Mouse (Mus musculus): ENCODE data around the gene Iffo2.

The Iffo2 gene

DNA sequence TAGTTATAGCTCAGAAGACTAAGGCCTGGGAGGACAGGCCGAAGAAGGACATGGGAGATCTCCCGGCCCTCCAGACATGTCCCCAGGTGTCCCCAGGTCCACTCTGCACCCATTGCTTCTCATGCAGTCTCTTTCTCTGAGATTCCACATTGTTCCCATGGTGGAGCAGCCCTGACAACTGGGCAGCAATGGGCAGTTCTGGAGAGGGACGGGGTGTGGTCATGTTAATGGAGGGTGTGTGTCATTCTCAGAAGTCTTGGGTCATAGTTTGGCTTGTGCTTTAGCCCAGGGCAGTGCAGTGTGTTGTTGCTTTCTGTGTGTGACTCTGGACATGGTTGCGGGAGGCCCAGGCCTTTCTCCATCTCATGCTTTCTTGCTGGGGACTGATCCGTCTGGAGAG is 76.4 kb downstream of the Iffo2 start:
- DNase-seq (ENCODE audit: low spot score in 2 of 2), result no peak

DNA sequence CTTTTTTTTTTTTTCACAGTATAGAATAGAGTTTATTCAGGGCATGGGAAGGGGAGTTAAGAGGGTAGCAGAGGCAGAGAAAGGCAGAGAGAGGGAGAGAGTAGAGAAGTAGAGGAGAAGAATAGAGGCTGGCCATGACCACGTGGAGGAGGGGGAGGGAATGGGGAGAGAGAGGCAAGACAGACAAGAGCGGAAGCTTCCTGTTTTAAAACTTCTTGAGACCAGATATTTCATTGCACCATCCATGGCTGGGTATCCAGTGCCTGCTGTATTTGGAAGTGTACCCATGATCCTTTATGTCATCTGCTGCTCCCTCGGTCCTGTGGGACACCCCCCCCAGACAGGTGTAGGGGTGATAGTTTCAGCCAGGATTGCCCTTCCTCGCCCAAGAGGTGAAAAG is 78.6 kb downstream of the Iffo2 start:
- no peak for DNase-seq (ENCODE audit: low spot score in 2 of 2)

DNA sequence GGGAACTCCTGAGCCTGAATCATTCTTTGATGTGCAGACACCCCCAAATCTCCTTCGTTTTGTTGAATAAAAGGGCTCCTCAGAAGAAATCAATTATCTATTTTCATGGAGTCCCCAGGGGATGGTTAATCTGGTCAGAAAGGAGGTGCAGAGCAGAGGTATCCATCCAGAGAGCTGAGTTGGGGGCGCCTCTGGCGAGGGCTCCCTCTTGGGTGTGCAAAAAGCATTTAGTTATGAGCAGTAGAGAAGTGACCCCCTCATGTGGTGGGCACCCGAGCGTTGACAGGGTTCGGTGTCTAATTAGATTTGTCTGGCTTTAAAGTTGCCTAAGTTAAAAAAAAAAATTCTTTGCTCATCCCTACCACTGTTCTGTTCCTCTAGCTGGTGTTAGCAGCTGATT is 80.6 kb downstream of the Iffo2 start:
- no peak for DNase-seq (ENCODE audit: low spot score in 2 of 2)

GRCm38 (mm10) chr4:139611542-139611953 is 81.2 kb downstream of the Iffo2 start:
- DNase-seq (ENCODE audit: low spot score in 2 of 2), result peak; percentile 69 to 79

DNA sequence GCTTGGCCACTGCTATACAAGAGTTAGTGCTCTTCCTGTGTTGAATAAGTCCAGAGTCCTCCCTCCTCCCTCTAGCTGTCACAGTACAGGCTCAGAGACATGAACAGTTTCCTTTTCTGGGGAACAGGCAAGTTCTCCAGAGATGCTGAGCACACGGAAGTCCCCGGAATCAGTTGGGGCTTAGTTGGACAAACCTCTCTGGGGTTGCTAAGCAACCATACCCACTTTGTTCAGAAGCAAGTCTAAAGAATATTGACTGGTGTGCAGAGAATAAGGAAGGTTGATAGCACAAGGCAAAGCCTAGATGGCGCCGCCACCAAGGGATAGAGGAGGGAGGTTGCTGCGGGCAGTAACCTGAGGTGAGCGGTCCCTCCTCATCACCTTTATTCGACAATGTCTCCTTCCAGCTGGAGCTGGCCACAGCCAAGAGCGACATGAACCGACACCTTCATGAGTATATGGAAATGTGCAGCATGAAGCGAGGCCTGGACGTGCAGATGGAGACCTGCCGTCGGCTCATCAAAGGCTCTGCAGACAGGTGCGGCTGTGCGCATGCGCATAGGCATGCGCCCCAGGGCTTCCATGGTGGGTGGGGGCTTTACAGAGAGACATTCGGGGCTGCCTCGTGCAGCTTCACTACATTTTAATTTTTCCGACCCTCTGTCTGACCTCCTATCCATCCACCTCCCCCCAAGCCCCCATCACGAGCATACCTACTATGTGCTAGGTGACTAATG is 84.3 kb downstream of the Iffo2 start:
- no peak for DNase-seq (ENCODE audit: low spot score in 2 of 2)

DNA sequence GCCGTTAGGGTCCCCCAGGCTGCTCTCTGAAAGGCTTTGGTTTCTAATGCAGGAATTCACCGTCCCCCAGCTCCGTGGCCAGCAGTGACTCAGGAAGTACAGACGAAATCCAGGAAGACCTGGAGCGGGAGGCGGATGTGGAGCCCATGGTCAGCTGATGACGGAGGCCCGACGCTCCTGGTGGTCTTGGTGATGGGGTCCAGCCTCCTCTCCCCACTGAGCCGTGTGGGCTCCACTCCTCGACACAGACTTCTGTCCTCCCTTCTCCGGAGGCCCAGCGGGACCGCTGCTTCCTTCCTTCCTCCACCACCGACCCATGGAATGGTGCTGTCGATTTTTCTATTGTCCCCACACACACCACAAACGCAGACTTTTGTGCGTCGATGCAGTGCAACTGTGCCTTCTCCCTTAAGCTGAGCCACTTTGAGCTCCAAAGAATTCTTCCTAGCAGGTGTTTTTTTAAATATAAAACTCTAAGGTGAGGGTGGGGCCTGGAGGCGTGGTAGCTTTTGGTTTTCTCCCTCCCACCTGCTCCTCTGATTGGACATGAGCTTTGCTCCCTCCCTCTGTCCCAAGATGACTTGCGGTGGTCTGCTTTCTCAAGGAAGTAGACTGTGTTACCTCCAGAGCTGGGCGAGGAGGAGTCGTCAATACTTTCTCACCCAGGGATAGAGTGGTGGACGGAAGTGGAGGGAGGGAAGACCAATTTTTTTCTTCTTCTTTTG is 86.1 kb downstream of the Iffo2 start:
- DNase-seq (ENCODE audit: low spot score in 2 of 2), result peak; percentile 41 to 62

DNA sequence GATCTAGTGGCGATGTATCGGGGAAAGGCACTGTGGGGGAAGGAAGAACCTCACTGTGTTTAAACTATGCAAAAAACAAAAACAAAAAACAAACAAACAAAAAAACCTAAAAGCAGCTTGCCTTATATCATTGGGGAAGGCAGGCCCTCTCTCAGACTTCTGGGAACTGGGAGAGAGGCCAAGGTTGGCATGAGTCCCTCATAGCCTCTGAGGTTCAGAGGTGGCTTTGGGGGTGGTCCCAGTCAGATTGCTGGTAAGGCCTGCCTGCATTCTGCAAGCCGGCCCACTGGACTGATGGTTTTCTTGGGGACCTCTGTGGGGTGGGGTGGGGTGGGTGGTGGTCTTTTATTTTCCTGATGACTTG is 86.6 kb downstream of the Iffo2 start:
- no peak for DNase-seq (ENCODE audit: low spot score in 2 of 2)

- DNase-seq (ENCODE audit: low spot score in 2 of 2), result no peak
These were observed 89.4 kb downstream of the Iffo2 start for GRCm38 (mm10) chr4:139619765-139620164.

GRCm38 (mm10) chr4:139622373-139623282 is 92.3 kb downstream of the Iffo2 start, which contains the start of gene Aldh4a1:
TSS of gene Aldh4a1 (plus strand) at chr4:139622866.
- DNase-seq (ENCODE audit: low spot score in 2 of 2), result peak; percentile 77 to 89

DNA sequence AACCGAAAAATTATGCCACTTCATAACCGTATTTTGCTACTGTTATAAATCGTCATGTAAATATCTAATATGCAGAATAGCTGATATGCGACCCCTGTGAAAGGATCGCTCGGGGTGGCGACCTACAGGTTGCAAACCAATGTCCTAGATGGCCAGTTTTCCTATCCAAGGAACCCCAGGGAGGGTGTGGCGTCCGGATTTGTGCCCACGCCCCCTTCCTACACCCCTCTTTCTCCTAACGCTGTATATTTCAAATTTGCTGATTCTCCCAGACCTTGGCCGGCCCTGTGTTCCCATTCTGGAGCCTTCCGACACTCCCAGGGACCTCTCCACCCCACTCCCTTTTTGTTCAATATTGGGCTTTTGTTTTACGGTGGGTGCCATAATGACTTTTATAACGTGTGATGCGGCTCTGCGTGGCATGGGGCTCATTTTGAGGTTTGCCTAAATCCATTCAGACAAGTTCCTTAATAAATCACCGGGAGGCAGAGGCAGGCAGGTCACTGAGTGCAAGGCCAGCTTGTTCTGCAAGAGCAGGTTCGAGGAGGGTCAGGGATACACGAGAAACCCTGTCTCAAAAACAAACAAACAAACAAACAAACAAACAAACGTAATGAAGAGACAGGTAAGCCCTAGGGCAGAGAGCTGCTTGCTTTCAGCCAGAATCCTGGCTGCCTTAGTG is 93.2 kb downstream of the Iffo2 start:
- no peak for DNase-seq (ENCODE audit: low spot score in 2 of 2)

- no peak for DNase-seq (ENCODE audit: low spot score in 2 of 2)
These were observed 93.8 kb downstream of the Iffo2 start for GRCm38 (mm10) chr4:139624116-139624489.

DNA sequence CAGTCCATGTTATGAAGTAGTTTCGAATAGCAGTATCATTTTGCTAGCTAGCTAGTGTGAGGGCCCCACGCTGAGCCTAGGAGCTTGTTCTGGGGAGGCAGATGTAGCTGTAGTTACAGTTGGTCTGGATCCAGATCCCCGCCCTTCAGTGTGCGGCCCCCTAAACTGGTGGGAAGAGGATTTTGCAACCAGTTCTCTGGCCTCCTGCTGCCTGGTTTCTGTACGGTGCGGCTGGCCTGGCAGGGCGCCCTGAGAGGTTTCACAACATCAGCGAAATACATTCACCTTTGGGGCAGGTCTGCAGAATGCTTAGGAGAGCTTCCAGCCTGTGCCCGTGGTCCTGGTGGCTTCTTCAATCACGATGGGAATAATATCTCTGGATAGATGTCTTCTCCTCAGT is 94.4 kb downstream of the Iffo2 start:
- peak in 1 of 2 experiments; percentile 66 for DNase-seq (ENCODE audit: low spot score in 2 of 2)

- DNase-seq (ENCODE audit: low spot score in 2 of 2), result no peak
These were observed 97.0 kb downstream of the Iffo2 start for GRCm38 (mm10) chr4:139627361-139627760.

DNA sequence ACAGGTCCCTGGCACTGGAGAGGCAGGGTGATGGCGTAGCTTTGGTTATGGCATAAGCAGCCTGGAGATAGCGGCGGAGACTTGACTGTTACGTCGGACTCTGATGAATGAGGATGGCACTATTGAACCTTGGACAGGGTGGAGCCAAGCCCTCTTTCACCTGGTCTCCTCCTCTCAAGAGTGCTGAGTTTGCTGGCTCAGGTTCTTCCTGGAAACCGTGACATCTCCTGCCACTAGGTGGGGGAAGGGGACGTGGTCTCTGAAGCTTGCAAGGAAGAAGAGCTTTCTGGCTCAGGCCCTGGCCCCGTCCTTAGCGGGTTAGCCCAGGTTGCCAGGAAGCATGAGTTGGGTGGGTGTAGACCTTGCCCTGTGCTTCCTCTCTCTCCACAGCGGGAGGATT is 99.8 kb downstream of the Iffo2 start:
- DNase-seq (ENCODE audit: low spot score in 2 of 2), result no peak

- DNase-seq (ENCODE audit: low spot score in 2 of 2), result no peak
These were observed 100.8 kb downstream of the Iffo2 start for GRCm38 (mm10) chr4:139631141-139631540.

DNA sequence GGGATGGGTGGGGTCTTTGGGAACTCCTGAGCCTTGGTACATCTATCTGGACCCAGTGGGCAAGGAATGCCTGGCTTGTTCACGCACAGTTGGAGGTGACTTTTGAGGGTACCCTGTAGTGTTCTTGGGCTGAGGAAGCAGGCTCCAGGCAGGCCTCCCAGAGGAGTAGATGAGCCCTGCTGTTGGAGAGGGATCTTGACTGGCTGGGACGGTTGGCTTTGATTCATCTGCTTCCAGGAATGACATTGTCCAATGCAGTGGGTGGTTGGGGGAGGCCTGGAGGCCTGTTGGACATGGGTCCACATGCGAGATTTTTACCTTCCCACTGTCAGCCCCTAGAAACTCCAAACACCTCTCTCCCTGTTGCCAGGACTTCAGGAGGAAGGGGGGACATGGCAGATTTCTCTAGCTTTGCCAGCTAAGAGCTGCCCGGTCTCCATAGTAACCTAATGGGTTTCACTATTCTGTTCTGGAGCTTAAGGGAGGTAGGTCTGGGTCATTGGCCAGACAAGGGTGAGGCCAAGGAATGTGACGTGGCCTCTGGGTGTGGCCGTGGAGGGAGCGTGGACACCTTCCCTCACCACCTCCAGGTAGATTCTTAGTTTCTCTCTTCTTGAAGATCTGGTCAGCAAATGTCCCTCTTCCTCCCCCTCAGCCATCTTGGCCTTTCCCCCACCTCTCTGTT is 101.4 kb downstream of the Iffo2 start:
- DNase-seq (ENCODE audit: low spot score in 2 of 2), result no peak

DNA sequence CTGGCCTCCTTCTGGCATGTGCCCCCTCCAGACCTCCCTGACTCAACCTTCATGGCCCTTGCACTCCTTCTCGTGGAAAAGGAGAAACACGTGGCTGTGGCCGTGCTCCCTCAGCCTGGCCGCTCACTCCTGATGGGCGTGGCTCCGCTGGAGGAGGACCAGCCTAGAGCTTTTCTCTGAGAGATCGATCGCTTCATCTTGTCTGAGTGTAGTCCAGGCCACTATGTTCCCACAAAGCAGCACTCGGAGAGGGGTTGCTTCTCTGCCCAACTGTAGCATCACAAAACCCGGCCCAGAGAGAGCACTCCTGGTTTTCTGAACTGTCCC is 101.9 kb downstream of the Iffo2 start:
- no peak for DNase-seq (ENCODE audit: low spot score in 2 of 2)

- peak in 1 of 2 experiments; percentile 65 for DNase-seq (ENCODE audit: low spot score in 2 of 2)
These were observed 106.0 kb downstream of the Iffo2 start for GRCm38 (mm10) chr4:139636373-139636772.

DNA sequence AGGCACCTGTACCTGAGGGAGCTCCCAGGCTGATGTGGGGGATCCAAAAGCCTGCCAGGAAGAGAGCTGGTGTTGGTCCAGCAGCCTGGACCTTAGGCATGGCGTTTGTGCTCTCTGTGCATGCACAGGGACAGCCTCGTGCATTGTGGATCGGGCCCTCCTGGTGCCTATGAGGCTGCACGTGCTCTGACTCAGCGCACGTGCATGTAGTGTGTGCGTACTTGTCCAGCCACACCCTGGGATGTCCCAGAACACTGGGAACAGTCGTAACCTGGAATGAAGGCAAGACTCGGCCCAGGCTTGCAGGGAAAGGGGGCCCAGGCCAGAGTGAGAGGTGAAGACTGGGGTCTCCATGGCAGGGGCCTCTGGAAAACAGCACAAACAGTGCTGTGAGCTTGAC is 107.5 kb downstream of the Iffo2 start:
- DNase-seq (ENCODE audit: low spot score in 2 of 2), result no peak

DNA sequence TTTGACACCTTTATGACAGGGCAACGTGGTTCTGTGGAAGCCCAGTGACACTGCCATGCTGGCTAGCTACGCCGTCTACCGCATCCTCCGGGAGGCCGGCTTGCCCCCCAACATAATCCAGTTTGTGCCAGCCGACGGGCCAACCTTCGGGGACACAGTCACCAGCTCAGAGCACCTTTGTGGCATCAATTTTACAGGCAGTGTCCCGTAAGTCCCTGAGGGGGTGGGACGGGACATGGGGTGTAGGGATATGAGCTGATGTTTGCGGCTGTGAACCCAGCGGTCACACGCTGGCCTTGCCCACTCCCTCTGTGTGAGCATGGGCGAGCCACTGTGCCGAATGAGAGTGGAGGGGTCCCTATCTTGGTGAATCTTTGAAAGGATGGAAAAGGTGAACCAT is 108.0 kb downstream of the Iffo2 start:
- no peak for DNase-seq (ENCODE audit: low spot score in 2 of 2)

DNA sequence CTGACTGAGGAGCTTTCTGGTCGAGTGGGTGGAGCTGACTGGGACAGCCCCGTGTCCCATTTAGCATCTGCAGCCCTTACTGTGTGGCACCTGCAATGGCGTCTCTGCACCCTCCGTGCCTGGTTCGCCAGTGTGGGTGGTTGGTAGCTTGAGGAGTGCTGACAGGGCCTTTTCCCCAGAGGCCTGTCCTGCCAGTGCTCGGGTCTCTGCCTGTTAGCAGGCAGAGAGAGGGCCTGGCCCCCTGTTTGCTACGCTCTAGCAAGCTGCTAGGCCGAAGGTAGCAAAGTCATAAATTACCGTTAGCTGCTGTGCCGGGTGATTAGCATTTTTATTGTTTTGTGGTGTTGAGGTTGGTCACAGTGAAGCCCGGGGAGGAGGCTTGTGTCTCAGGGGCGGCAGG is 109.5 kb downstream of the Iffo2 start:
- DNase-seq (ENCODE audit: low spot score in 2 of 2), result no peak
